Mouse (Mus musculus) layer of hippocampus, postnatal 14 days (tissue): ENCODE measurements around the gene Kif13a. TPM values are rescaled to one million over a fixed set of nuclear protein-coding genes. Genes with fewer than 3 reads are reported as not detected.

Experiments used
- DNase-seq, 2 experiments: peaks; one replicate each; pipeline ENCODE4 v3.0.0; 2021 to 2022; ENCODE audit warnings: low spot score in 2 of 2, mixed read lengths in 1 of 2
- total RNA-seq, 2 experiments: library from RNA; stranded (reverse); gene quantifications; 2 replicates each; pipeline ENCODE4 v1.2.3; 2021

Gene Kif13a
- total RNA-seq, 2 experiments from 2014 or later, result 23.0 to 25.8 TPM

- DNase-seq, result no peak
Measured at GRCm38 (mm10) chr13:46925671-46926070, 4.0 kb downstream of the Kif13a start.

GRCm38 (mm10) chr13:46921559-46921958, 8.1 kb downstream of the Kif13a start:
- no peak for DNase-seq

- no peak for DNase-seq
Measured at GRCm38 (mm10) chr13:46919797-46920196, 9.9 kb downstream of the Kif13a start.

- no peak for DNase-seq
Measured at GRCm38 (mm10) chr13:46918509-46918908, 11.2 kb downstream of the Kif13a start.

GRCm38 (mm10) chr13:46911960-46912359, 17.7 kb downstream of the Kif13a start:
- DNase-seq, result no peak

- no peak for DNase-seq
Measured at GRCm38 (mm10) chr13:46911018-46911419, 18.6 kb downstream of the Kif13a start.

GRCm38 (mm10) chr13:46909946-46910345, 19.7 kb downstream of the Kif13a start:
- DNase-seq, result no peak

- no peak for DNase-seq
Measured at GRCm38 (mm10) chr13:46909005-46909565, 20.6 kb downstream of the Kif13a start.

GRCm38 (mm10) chr13:46908387-46908786, 21.3 kb downstream of the Kif13a start:
- DNase-seq, result no peak

GRCm38 (mm10) chr13:46907861-46908260, 21.8 kb downstream of the Kif13a start:
- DNase-seq, result no peak

GRCm38 (mm10) chr13:46907115-46907514, 22.6 kb downstream of the Kif13a start:
- DNase-seq, result peak in 1 of 2 experiments; percentile 33

GRCm38 (mm10) chr13:46905971-46906370, 23.7 kb downstream of the Kif13a start:
- DNase-seq, result no peak

GRCm38 (mm10) chr13:46904982-46905621, 24.6 kb downstream of the Kif13a start:
- DNase-seq, result no peak

- no peak for DNase-seq
Measured at GRCm38 (mm10) chr13:46902568-46903255, 27.0 kb downstream of the Kif13a start.

- DNase-seq, result no peak
Measured at GRCm38 (mm10) chr13:46900870-46901555, 28.7 kb downstream of the Kif13a start.

- DNase-seq, result no peak
Measured at GRCm38 (mm10) chr13:46898837-46899236, 30.8 kb downstream of the Kif13a start.

GRCm38 (mm10) chr13:46898411-46898810, 31.3 kb downstream of the Kif13a start:
- no peak for DNase-seq

- DNase-seq, result no peak
Measured at GRCm38 (mm10) chr13:46892380-46892779, 37.3 kb downstream of the Kif13a start.

GRCm38 (mm10) chr13:46888150-46888683, 41.5 kb downstream of the Kif13a start:
- DNase-seq, result peak in 1 of 2 experiments; percentile 50

- DNase-seq, result no peak
Measured at GRCm38 (mm10) chr13:46886497-46887261, 43.0 kb downstream of the Kif13a start.

- no peak for DNase-seq
Measured at GRCm38 (mm10) chr13:46885759-46886060, 44.0 kb downstream of the Kif13a start.
